Mouse (Mus musculus): Measurements from ENCODE around the gene Eif4g2. TPM values are rescaled to one million over a fixed set of nuclear protein-coding genes. Genes with fewer than 3 reads are reported as not detected.

Gene Eif4g2
- 672 and 714 TPM in 2 replicates for polyA plus RNA-seq (2015; fragmentation: Nextera tagmentation; extraction: Ambion mirVana)

DNA sequence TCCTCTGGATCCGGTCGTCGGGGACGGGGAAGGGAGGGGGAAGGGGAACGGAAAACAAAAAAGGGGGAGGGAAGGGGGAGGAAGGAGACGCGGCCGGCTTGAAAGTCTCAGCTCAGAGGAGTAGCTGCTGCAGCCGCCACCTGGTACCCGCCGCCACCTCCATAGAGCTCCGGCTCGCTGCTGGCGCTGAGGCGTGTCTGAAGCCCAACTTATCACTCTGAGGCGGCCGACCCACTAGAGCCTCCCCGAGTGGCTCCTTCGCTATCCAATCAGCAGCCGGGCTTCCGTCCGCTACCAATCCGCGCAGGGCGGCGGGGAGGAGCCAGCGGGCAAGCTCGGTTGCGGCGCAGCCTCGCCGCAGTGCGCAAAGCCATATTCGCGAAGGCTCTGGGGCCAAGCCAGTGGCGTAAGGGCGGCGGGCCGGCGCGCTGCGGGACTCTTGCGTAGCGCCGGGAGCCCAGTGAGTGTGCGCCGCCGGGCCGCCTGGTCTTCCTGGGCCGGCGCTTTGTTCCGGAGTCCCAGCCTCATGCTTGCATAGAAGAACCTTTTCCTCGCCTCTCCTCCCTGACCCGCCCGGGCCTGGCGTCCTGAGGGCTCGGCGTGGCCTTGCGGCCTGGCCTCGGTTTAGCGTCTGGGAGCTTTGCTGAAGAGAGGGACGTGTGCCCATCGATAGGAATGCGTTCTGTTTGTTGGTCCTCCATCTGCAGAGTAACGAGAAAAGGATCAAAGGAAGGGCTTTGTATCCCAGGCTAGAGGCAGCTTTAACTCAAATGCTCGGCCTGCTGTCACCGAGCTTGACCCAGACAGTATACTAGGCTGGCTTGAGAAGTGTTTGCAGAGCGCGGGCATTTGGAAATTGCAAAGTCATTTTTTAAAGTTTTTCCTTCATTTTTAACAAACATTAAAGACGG, at the start of gene Eif4g2:
Gene Eif4g2 (minus strand): TSS at position 209 of the 911 bp plus-strand sequence.
- Histone ChIP-seq H3K9me3 (replicated peaks) (no peaks in the 10 kb centered on the region), H3K4me1 (peaks cover 21% of the 10 kb centered on the region), H3K9ac (peak within 1 kb of the TSS; percentile 86), H3K27ac (replicated peaks) (peak within 1 kb of the TSS; percentile 99), H3K4me3 (replicated peaks) (peak within 1 kb of the TSS; percentile 74), H3K36me3 (peaks cover 32% of the 10 kb centered on the region), H3K4me2 (replicated peaks) (peak within 1 kb of the TSS; percentile 70), H3K27me3 (no peaks in the 10 kb centered on the region)
- under 1% methylated on average over 70 of the region's 70 CpGs for WGBS
- peak; percentile 99 for ATAC-seq (ENCODE audit: insufficient number of reproducible peaks, low FRiP score, low TSS enrichment, low read depth)

GRCm38 (mm10) chr7:111132596-111132995, 49.8 kb upstream of the Eif4g2 start:
- no peak for ATAC-seq (ENCODE audit: insufficient number of reproducible peaks, low FRiP score, low TSS enrichment, low read depth)
- WGBS = 46% methylated on average over 2 of the region's 2 CpGs

GRCm38 (mm10) chr7:111126636-111127395, 44.0 kb upstream of the Eif4g2 start:
- Histone ChIP-seq H3K4me1 (peaks cover 6% of the 10 kb centered on the region), H3K36me3 (no peaks in the 10 kb centered on the region), H3K9me3 (replicated peaks) (no peaks in the 10 kb centered on the region), H3K4me3 (replicated peaks) (no peak overlapping the region), H3K9ac (no peak overlapping the region), H3K27ac (replicated peaks) (no peak overlapping the region), H3K27me3 (no peaks in the 10 kb centered on the region), H3K4me2 (replicated peaks) (no peak overlapping the region)
- WGBS = 71% methylated on average over 3 of the region's 3 CpGs
- ATAC-seq (ENCODE audit: insufficient number of reproducible peaks, low FRiP score, low TSS enrichment, low read depth) = no peak

More at GRCm38 (mm10) chr7:111132596-111132995, 49.8 kb upstream of the Eif4g2 start:
- no peak overlapping the region for H3K27ac ChIP-seq (replicated peaks)
- no peaks in the 10 kb centered on the region for H3K36me3 ChIP-seq
- no peaks in the 10 kb centered on the region for H3K9me3 ChIP-seq (replicated peaks)
- no peaks in the 10 kb centered on the region for H3K27me3 ChIP-seq
- H3K9ac ChIP-seq = no peak overlapping the region
- no peak overlapping the region for H3K4me3 ChIP-seq (replicated peaks)
- 0 out of 2 replicates have a peak, but pooled peaks cover 7% of the 10 kb centered on the region for H3K4me1 ChIP-seq
- no peak overlapping the region for H3K4me2 ChIP-seq (replicated peaks)

- 89% methylated on average over 2 of the region's 2 CpGs for WGBS
- H3K4me2 ChIP-seq (replicated peaks) = no peak overlapping the region
- no peaks in the 10 kb centered on the region for H3K9me3 ChIP-seq (replicated peaks)
- H3K9ac ChIP-seq = no peak overlapping the region
- no peak overlapping the region for H3K4me3 ChIP-seq (replicated peaks)
- no peaks in the 10 kb centered on the region for H3K36me3 ChIP-seq
- ATAC-seq (ENCODE audit: insufficient number of reproducible peaks, low FRiP score, low TSS enrichment, low read depth) = no peak
- peaks cover 12% of the 10 kb centered on the region for H3K4me1 ChIP-seq
- H3K27me3 ChIP-seq = no peaks in the 10 kb centered on the region
- no peak overlapping the region for H3K27ac ChIP-seq (replicated peaks)
Measured at GRCm38 (mm10) chr7:111123761-111124546, 41.1 kb upstream of the Eif4g2 start.

DNA sequence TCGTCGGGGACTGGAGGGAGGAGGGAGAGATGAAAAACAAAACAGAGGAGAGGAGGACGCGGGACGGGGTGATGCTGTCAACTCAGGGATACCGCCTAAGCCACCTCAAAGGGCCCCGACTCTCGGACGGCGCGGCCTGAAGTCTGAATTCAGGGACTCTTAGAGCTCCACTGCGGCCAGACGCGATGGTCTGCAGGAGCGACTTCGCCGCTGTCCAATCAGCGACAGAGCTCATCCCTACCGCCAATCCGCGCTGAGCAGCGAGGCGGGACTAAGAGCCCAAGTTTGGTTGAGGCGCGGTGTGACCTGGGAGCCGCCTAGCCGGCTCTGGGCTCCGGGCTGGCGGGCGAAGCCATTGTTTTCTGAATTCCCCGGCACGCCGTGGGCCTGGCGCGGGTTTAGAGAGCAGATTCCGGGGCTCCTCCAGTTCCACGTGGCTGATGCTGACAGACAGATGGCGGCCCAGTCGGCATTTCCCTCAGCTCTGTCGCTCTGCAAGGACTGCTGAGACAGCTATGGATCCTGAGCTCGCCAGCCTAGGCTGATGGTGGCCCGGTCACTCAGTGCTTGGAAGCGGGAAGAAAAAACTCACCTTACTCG, 39.8 kb upstream of the Eif4g2 start:
- H3K9ac ChIP-seq = peak overlapping the region; percentile 82
- peak overlapping the region; percentile 69 for H3K4me3 ChIP-seq (replicated peaks)
- no peaks in the 10 kb centered on the region for H3K27me3 ChIP-seq
- no peaks in the 10 kb centered on the region for H3K9me3 ChIP-seq (replicated peaks)
- WGBS = 1% methylated on average over 44 of the region's 44 CpGs
- peak overlapping the region; percentile 98 for H3K27ac ChIP-seq (replicated peaks)
- peak overlapping the region; percentile 85 for H3K4me2 ChIP-seq (replicated peaks)
- H3K4me1 ChIP-seq = peaks cover 12% of the 10 kb centered on the region
- H3K36me3 ChIP-seq = peaks cover 7% of the 10 kb centered on the region; the same call in 1 of the 2 replicates
- ATAC-seq (ENCODE audit: insufficient number of reproducible peaks, low FRiP score, low TSS enrichment, low read depth) = peak; percentile 100

DNA sequence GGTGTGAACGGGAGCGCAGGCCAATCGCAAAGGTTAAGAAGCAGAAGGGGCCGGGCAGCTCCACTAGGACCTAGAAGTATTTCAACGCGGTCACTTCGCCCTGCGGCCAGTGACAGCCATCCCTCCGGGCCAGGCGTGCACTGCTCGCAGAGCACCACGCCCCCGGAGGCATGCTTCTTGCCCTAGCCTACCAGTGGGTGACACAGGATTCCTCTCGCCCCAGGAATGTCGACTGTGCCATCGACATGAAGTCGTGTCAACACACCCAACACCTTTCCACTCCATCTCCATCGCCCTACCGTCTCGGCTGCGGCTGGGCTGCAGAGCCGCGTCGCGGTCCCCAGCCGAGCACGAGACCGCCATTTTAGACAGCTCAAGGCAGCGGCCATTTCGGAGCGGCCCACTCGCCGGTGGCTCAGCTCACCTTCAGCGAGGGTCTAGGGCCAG, 39.3 kb upstream of the Eif4g2 start:
- ATAC-seq (ENCODE audit: insufficient number of reproducible peaks, low FRiP score, low TSS enrichment, low read depth) = peak; percentile 88
- WGBS = under 1% methylated on average over 34 of the region's 34 CpGs

GRCm38 (mm10) chr7:111121522-111121921, 38.7 kb upstream of the Eif4g2 start:
- Histone ChIP-seq H3K9ac (peak overlapping the region; percentile 82), H3K4me2 (replicated peaks) (peak overlapping the region; percentile 85), H3K4me3 (replicated peaks) (peak overlapping the region; percentile 69), H3K36me3 (peaks cover 7% of the 10 kb centered on the region; the same call in 1 of the 2 replicates), H3K4me1 (peaks cover 12% of the 10 kb centered on the region), H3K9me3 (replicated peaks) (no peaks in the 10 kb centered on the region), H3K27ac (replicated peaks) (peak overlapping the region; percentile 98), H3K27me3 (no peaks in the 10 kb centered on the region)
- WGBS = 41% methylated on average over 9 of the region's 9 CpGs
- ATAC-seq (ENCODE audit: insufficient number of reproducible peaks, low FRiP score, low TSS enrichment, low read depth) = no peak

More for the DNA sequence above, 39.3 kb upstream of the Eif4g2 start:
- H3K4me2 ChIP-seq (replicated peaks) = peak overlapping the region; percentile 85
- peaks cover 7% of the 10 kb centered on the region; the same call in 1 of the 2 replicates for H3K36me3 ChIP-seq
- H3K4me1 ChIP-seq = peaks cover 12% of the 10 kb centered on the region
- H3K27ac ChIP-seq (replicated peaks) = peak overlapping the region; percentile 98
- no peaks in the 10 kb centered on the region for H3K9me3 ChIP-seq (replicated peaks)
- peak overlapping the region; percentile 69 for H3K4me3 ChIP-seq (replicated peaks)
- H3K9ac ChIP-seq = peak overlapping the region; percentile 82
- H3K27me3 ChIP-seq = no peaks in the 10 kb centered on the region

GRCm38 (mm10) chr7:111109561-111109960, 26.7 kb upstream of the Eif4g2 start:
- Histone ChIP-seq H3K9me3 (replicated peaks) (no peaks in the 10 kb centered on the region), H3K27me3 (no peaks in the 10 kb centered on the region), H3K4me2 (replicated peaks) (no peak overlapping the region), H3K4me3 (replicated peaks) (no peak overlapping the region), H3K4me1 (no peaks in the 10 kb centered on the region), H3K9ac (no peak overlapping the region), H3K36me3 (0 out of 2 replicates have a peak, but pooled peaks cover 8% of the 10 kb centered on the region), H3K27ac (replicated peaks) (peak overlapping the region; percentile 28; the same call in 1 of the 2 replicates)
- 58% methylated on average over 2 of the region's 2 CpGs for WGBS
- ATAC-seq (ENCODE audit: insufficient number of reproducible peaks, low FRiP score, low TSS enrichment, low read depth) = no peak

DNA sequence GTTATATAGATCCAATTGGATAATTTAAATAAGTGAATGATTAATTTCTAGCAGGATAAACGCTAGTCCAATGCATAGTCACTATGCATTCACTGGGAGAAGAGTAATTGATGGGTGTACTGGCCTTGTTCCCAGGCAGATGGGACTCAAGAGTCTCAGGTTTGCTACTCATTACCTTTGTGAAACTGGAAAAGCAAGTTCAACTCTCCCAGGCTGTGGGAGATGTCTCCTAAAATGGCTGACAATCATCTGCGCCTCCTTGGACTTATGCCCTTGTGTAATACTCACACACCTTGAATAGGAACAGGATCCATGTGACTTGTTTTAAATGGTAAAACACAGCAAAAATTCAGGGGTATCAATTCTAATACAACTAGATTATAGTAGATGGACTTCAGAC, 26.3 kb upstream of the Eif4g2 start:
- no peaks in the 10 kb centered on the region for H3K9me3 ChIP-seq (replicated peaks)
- H3K36me3 ChIP-seq = 0 out of 2 replicates have a peak, but pooled peaks cover 4% of the 10 kb centered on the region
- no peak overlapping the region for H3K4me2 ChIP-seq (replicated peaks)
- no peak overlapping the region for H3K4me3 ChIP-seq (replicated peaks)
- H3K27ac ChIP-seq (replicated peaks) = 0 out of 2 replicates have a peak overlapping the region, but pooled peaks have one; percentile 28
- H3K9ac ChIP-seq = no peak overlapping the region
- H3K27me3 ChIP-seq = no peaks in the 10 kb centered on the region
- no peaks in the 10 kb centered on the region for H3K4me1 ChIP-seq
- WGBS = 76% methylated on average over 2 of the region's 2 CpGs
- no peak for ATAC-seq (ENCODE audit: insufficient number of reproducible peaks, low FRiP score, low TSS enrichment, low read depth)

GRCm38 (mm10) chr7:111098196-111098595, 15.4 kb upstream of the Eif4g2 start:
- H3K4me3 ChIP-seq (replicated peaks) = no peak overlapping the region
- no peaks in the 10 kb centered on the region for H3K27me3 ChIP-seq
- H3K4me2 ChIP-seq (replicated peaks) = no peak overlapping the region
- 98% methylated on average over 1 of the region's 1 CpGs for WGBS
- no peak for ATAC-seq (ENCODE audit: insufficient number of reproducible peaks, low FRiP score, low TSS enrichment, low read depth)
- no peaks in the 10 kb centered on the region for H3K4me1 ChIP-seq
- no peak overlapping the region for H3K27ac ChIP-seq (replicated peaks)
- H3K36me3 ChIP-seq = no peaks in the 10 kb centered on the region; the same call in 1 of the 2 replicates
- no peaks in the 10 kb centered on the region for H3K9me3 ChIP-seq (replicated peaks)
- no peak overlapping the region for H3K9ac ChIP-seq
